Mouse (Mus musculus) kidney, postnatal 10 days (tissue): ENCODE data around the gene Gpr162.
A peak's percentile ranks its signal among the peaks of the same experiment; 100 is the strongest.
"Not testable (repeated sequence)": the region's sequence is repeated elsewhere in the genome, so short reads cannot be mapped to it uniquely, and the experiment has no call there.

Experiments
- DNase-seq: peaks from one replicate; pipeline ENCODE4 v3.0.0; 2021; ENCODE audit warnings: mixed read lengths

The Gpr162 gene

DNA sequence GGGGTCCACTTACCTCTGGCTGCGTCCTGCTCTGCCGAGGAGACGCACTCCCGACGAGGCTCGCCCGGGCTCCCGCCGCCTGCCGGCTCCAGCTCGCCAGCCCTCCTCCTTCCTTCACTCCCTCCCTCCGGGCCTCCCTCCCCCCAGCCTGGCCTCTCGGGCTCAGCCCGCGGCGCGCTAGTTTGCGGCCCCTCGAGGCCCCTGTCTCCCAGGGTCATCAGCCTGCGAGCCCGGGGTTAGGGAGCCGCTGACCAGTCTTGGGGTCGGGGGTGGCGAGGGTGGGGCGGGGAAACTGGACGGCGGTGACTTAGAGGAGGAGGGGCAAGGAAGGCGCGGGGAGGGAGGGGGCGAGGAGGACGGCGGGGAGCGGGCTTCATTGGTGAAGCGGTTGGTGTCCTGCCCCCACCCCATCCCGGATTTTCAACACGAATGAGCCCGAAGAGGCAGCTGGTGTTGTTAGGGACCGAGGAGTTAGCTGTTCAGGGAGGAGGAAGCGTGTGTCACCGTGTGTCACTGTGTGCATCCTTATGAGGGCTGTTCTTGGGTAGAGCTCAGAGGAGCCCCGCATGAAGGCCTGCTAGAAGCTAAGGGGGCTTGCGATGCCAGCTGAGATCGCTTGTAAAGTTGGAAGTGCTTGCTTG is at the start of gene Gpr162:
Gene Gpr162 (minus strand): TSS at position 326 of the 641 bp plus-strand sequence.
- DNase-seq = peak; percentile 82

DNA sequence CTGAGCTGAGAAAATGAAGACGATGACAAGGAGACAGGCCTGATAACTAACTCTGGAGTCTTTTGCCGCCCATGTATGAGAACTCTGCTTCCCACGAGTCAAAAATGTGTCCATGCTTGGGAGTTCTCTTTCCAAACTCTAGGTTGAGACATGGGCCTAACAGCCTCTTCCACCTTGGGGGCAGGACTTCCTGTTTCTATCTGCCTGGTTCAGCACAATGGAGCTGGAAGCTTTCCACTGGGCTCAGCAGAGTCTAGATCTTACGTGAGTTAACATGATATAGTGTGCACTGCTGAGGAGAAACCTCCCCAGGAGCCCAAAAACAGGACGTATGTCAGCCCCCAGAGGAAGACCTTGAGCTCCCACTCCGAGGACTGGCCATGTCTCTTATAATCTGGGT is 49.4 kb upstream of the Gpr162 start:
- DNase-seq = no peak

DNA sequence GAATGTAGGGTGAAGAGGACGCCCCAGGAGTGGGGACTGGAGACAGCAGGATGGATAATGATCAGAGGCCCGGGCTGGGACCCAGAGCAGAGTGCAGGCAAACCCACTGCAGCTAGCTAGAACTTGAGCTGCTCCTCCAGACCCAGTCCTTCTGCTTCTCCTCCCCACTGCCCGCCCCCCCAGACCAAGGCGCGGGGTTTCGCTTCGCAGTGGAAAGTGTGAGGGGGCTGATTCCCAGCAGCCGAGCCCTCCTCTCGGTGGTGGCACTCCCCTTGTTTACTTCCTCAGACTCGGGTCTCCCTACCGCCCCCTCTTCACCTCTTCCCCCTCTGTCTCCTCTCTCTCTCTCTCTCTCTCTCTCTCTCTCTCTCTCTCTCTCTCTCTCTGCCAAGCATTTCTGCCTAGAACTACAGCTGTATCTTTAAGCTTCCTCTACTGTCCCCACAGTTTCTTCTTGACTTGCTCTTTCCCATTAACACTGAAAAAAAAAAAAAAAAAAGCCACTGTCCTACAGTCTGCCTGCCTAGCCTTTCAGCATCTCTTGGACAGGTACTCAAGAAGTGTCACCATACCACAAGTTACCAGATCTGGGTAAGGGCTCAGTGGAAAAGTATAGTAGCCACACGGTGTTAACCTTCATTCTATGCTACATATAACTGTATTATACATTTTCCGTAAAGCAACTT is 47.9 kb upstream of the Gpr162 start, which contains the start of gene Lag3:
Gene Lag3 (minus strand): TSS at position 173 of the 686 bp plus-strand sequence.
- DNase-seq = peak; percentile 40

DNA sequence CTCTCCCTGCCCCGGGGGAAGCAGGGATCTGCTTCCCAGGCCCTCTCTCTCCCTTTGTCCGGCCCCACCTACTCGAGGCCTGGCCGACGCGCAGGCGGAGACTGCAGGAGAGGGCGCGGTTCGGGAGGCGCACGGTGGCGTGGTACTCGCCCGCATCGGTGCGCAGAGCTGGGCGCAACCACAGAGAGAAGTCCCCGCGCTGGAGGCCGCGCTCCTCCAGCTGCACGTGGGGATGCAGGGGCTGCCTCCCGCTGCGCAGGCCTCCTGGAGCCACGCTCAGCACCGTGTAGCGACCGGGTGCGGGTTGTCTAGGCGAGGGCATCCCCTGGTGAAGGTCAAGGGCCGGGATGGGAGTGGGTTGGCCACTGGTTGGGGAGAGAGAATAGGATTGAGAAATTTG is 46.2 kb upstream of the Gpr162 start:
- DNase-seq = peak; percentile 28

DNA sequence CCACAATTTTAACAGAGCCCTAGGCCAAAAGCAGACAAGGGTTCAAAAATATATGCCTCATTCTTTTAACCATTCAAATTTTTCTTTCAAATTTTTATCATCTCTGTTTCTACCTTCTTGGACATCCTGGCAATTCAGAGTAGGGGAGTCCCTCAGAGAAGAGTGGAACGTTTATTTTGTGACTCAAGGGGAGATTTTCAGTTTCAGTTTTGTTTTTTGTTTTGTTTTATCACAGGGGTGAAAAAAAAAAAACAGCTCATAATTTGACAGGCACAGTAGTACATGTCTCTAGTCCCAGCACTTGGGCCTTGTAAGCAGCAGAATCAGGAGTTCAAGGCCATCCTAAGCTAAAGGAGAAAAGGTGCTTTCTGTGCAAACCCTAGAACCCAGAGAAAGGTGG is 44.0 kb upstream of the Gpr162 start:
- DNase-seq = no peak

GRCm38 (mm10) chr6:124904991-124905860 is 41.4 kb upstream of the Gpr162 start:
- DNase-seq = peak; percentile 27

DNA sequence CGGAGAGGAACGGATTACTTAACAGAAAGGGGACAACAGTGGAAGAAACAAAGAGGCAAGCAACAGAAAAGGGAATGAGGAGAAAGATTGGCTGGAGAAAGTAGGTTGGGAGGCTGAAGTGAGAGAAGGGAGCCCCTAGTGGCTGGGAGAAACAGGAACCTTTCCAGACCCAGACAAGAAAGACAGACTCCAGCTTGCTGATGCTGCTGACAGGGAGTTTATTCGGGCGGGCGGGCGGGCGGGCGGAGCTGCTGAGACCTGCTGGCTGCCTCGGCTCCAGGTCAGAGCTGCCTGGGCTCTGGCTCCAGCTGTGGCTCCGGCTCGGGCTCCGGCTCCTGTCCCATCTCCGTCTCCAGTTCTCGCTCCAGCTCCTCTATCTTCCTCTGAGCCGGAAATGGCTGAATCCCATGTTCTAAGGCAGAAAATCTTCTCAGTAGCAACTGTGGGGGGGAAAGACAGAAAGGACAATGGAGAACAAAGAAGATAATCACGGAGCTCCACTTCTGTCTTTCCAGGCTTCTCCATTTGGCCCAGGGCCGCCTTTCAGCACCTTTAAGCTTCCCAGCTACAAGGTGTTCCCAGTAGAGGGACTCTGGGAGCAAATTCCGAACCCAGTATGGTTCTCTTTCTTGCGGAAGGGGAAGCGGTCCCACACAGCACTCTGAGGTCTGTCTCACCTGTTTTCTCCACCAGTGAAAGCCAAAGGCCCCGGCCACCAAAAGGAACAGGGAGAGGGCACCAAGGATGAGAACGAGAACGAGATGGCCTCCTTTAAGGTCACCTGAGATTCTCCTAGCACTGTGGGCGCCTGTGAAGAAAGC is 40.6 kb upstream of the Gpr162 start:
- peak; percentile 83 for DNase-seq

DNA sequence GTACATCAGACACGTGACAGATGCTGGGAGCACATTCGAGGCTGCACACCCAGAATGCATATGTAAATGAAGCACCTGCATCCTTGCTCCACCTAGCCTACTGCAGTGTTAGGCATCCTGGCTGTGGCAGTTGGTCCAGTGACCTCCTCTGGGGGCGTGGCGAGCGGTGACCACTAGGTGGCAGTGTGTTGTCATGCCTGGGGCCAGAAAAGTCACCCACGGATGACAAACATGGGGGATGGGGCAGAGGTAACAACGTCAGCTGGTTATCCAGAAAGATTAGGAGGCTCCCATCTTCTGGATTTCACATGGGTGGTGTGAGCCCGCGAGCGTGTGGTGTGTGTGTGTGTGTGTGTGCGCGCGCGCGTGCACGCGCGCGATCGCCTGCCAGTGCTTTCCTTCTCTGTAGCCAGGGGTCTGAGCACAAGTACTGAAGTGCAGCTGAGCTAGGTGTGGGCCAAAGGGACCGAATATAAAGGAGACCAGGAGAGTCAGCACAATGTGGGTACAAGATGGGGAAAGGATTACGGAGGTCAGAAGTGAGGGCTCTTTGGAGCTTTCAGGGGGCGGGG is 39.9 kb upstream of the Gpr162 start:
- peak; percentile 98 for DNase-seq

GRCm38 (mm10) chr6:124901851-124902250 is 38.1 kb upstream of the Gpr162 start:
- DNase-seq = no peak

- DNase-seq = peak; percentile 30
Measured at GRCm38 (mm10) chr6:124900801-124901480, 37.2 kb upstream of the Gpr162 start.

DNA sequence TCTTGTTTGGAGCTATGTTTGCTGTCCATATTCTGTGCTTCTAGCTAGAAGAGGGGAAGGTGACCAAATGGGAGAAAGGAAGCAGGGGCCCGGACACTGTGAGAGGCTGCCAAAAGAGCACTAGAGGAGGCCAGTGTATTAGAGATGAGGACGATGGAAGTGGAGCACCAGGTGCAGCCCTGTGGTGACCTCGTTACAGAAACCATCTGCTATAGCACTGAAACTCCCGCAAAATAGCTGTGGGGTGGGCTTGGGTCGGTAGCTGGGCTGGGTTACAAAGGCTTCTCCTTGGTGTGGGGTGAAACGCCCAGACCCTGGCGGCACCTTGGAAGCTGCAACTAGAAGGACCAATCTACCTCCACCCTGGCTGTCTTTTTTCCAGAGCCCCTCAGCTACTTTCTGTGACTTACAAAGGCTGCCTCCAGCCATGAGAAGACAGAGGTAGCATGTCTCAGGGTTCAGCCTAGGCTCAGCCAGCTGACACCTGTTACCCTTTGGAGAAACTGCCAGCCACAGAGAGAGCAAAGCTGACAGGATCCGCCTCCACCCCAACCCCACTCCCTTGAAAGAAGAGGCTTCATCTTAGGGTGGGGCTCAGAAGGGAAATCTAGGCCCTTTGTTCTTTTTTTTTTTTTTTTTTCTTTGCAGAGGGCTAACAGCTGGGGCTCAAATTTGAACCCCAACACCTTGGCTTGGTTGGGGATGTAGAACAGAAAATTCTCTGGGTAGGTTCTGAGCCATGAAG is 36.4 kb upstream of the Gpr162 start:
- no peak for DNase-seq

DNA sequence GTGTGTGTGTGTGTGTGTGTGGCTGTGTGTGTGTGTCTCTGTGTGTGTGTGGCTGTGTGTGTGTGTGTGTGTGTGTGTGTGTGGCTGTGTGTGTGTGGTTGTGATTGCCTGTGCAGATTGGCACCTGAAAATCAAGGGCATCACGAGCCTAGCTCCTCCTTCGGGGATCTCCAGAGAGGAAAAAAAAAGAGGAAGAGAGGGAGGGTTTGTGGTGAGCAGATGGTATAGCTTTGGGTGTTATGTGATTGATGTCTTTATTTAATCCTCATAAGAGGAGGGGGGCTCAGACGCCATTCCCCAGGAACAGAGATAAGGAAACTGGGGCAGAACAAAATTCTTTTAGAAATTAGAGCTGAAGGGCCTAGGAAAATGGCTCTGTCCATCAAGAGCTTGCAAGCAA is 34.6 kb upstream of the Gpr162 start:
- no peak for DNase-seq

DNA sequence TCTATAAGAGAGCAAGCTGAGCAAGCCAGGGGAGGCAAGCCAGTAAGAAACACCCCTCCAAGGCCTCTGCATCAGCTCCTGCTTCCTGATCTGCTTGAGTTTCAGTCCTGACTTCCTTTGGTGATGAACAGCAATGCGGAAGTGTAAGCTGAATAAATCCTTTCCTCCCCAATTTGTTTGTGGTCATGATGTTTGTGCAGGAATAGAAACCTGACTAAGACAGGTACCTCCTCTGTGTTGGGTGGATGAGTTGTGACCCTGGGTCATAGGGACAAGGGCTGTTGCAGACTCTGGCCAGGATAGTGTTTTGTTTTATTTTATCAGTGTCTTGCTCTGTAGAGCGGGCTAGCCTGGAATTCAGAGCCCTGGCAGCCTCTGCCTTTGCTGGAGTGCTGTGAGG is 30.3 kb upstream of the Gpr162 start:
- DNase-seq = not testable (repeated sequence)

- no peak for DNase-seq
Measured at GRCm38 (mm10) chr6:124890997-124891396, 27.2 kb upstream of the Gpr162 start.

DNA sequence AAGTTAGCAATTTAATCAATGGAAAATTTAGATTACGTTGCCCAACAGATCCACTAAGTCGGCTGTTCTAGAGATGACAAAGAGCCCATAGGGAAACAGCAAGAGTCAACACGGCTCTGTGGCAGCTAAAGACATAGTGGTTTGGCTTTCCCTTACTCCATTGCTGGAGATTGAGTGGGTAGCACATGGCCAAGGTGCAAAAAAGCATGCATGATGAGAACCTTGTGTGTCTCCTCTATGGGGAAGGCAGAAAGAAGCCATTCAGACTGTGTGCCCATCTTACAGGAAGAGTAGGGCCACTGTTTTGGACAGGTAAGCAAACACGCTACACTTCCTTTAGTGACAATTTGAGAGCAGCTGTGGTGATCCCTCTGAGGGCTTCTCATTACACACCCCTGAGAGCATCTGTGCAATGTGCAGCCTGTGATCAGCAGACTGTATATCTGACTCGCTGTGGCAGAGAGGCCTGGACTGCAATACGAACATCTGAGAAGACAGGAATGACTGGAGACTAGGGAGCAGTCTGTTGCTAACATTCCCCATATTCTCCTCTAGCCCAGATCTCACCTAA is 24.9 kb upstream of the Gpr162 start:
- DNase-seq = no peak

DNA sequence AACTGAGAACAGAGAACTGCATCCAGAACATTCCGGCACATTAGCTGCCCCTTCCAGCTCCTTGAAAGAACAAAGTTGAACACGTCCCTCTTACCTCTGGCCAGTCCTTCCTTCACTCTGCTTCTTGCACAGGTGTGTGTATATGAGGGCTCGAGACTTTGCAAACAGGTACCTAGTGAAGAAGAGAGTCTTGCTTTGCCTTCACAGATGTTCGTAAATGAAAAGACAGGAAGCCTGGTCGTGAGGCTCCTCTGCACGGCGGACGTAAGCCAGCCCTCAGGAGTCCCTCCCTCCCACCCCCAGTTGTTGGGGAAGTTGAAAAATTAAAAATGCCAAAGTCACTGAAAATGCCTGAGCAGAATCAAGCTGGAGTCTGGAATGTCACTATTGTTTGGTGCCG is 24.2 kb upstream of the Gpr162 start, which contains the start of gene Cd4:
Gene Cd4 (minus strand): TSS at position 236 of the 400 bp plus-strand sequence.
- no peak for DNase-seq

GRCm38 (mm10) chr6:124885956-124886381 is 22.2 kb upstream of the Gpr162 start:
- no peak for DNase-seq

GRCm38 (mm10) chr6:124884714-124885500 is 21.1 kb upstream of the Gpr162 start:
- DNase-seq = peak; percentile 61

- no peak for DNase-seq
Measured at GRCm38 (mm10) chr6:124883351-124883750, 19.6 kb upstream of the Gpr162 start.

DNA sequence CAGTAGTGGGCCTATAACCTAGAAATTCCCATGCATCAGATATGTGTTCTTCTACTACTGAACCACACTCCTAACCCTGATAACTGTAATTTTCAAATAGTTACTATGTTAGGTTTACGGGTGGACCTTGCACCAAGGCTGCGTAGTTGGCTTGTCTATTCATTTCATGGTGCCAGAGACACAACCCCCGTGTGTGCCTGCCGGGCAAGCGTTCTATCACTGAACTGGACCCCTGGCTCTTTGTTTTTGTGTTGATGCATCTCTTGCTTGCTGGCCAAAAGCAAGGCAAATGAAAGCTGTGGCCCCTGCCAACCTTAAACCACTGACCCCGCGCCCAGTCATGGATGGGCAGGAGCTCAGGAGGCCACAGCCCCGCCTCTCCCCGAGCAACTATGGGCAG is 18.0 kb upstream of the Gpr162 start:
- DNase-seq = no peak
